9 mouse cellular contexts compared by ENCODE assay signal in genomic region chr7:112856121-112856571, GRCm38 (mm10).
DNase-seq lines count a peak whose midpoint lies in the region; ATAC-seq lines count a peak whose summit lies in the region.
"Had no signal": no experiment of that assay in that cellular context is flagged by ENCODE, and none has a peak within 500 bp of the region (broad histone marks: within the 10 kb centered on the region; RNA-seq: fewer than 3 reads in every experiment).

No protein-coding gene starts in this region.

- peak; percentile 23 to 32 for DNase-seq in frontal cortex, postnatal 10 days (ENCODE audit: low spot score in 2 of 2)
- DNase-seq in frontal cortex, postnatal 25 days (ENCODE audit: low spot score in 2 of 2): no peak
- DNase-seq in adrenal gland, postnatal 36 days: peak; percentile 24 to 42
- DNase-seq in cerebellum, postnatal 4 days (ENCODE audit: low spot score in 2 of 2): peak; percentile 42 to 79
- no peak for DNase-seq in spleen, adult 18-20 months
- DNase-seq in thymus, postnatal 14 days: no peak

- peak overlapping the region; percentile 48; the same call in 1 of the 2 replicates for H3K27ac ChIP-seq in hindbrain, embryonic 16.5 days (ENCODE audit: low read depth, low read length)
- H3K27ac ChIP-seq: limb, embryonic 15.5 days had no signal

- H3K9me3 ChIP-seq in hindbrain, embryonic 16.5 days (ENCODE audit: control insufficient read depth, low read length): no peaks in the 10 kb centered on the region
- H3K9me3 ChIP-seq: limb, embryonic 15.5 days had no signal

- peak; percentile 80 for ATAC-seq in hindbrain, embryonic 16.5 days
- ATAC-seq in granulocyte monocyte progenitor cell, adult 5-6 weeks (replicated peaks; ENCODE audit: poor library complexity, severe bottlenecking): no peak

- H3K4me3 ChIP-seq in hindbrain, embryonic 16.5 days (ENCODE audit: low read length): no peak overlapping the region
- H3K4me3 ChIP-seq: limb, embryonic 15.5 days had no signal

- no peak overlapping the region for H3K4me2 ChIP-seq in hindbrain, embryonic 16.5 days (ENCODE audit: low read length)
- H3K4me2 ChIP-seq: limb, embryonic 15.5 days had no signal

- no peaks in the 10 kb centered on the region for H3K36me3 ChIP-seq in hindbrain, embryonic 16.5 days (ENCODE audit: control insufficient read depth, insufficient read depth, low read length)

- peaks cover 29% of the 10 kb centered on the region for H3K4me1 ChIP-seq in hindbrain, embryonic 16.5 days (ENCODE audit: control insufficient read depth, insufficient read depth, low read depth, low read length)

- WGBS in hindbrain, embryonic 16.5 days: 19% methylated on average over 7 of the region's 7 CpGs

- H3K27me3 ChIP-seq in hindbrain, embryonic 16.5 days (replicated peaks; ENCODE audit: control insufficient read depth, insufficient read depth, low read length): no peaks in the 10 kb centered on the region
- H3K27me3 ChIP-seq: limb, embryonic 15.5 days had no signal

- H3K9ac ChIP-seq in hindbrain, embryonic 16.5 days (ENCODE audit: low read depth, low read length): no peak overlapping the region
- H3K9ac ChIP-seq: limb, embryonic 15.5 days had no signal

Comparison
In these comparisons a context has a peak if more than half of its experiments do, and no peak if none do; other contexts are left out.
1. DNase-seq: peak in frontal cortex, postnatal 10 days (2 of 2), adrenal gland, postnatal 36 days (2 of 2) and cerebellum, postnatal 4 days (2 of 2); none in frontal cortex, postnatal 25 days (0 of 2), spleen, adult 18-20 months (0 of 2) and thymus, postnatal 14 days (single experiment).